Mouse (Mus musculus) limb, embryonic 12.5 days (tissue): Measurements from ENCODE around the gene Mtrf1l. TPM values are rescaled to one million over a fixed set of nuclear protein-coding genes. Genes with fewer than 3 reads are reported as not detected.
A peak's percentile ranks its signal among the peaks of the same experiment; 100 is the strongest.

Experiments used
- ATAC-seq: fragments of 200-750 bp; cut with Nextera tagmentation; 2 replicates; pipeline ENCODE4 v1.8.0; 2017; ENCODE audit warnings: low read depth, moderate TSS enrichment; ENCODE audit not compliant: insufficient number of reproducible peaks, insufficient read depth, low FRiP score, low TSS enrichment
- H3K27ac ChIP-seq: fragments of 300-500 bp; sonication (generic); 2 replicates; pipeline ENCODE4 v1.5.1; 2016; ENCODE audit warnings: mild to moderate bottlenecking, moderate library complexity
- H3K27me3 ChIP-seq: fragments of 300-500 bp; sonication (generic); 2 replicates; pipeline ENCODE4 v1.6.1; 2016; ENCODE audit warnings: mild to moderate bottlenecking, moderate library complexity
- H3K36me3 ChIP-seq: fragments of 300-500 bp; sonication (generic); 2 replicates; pipeline ENCODE4 v1.6.1; 2016; ENCODE audit warnings: mild to moderate bottlenecking, moderate library complexity
- H3K4me1 ChIP-seq: fragments of 300-500 bp; sonication (generic); replicated peaks from 2 replicates; pipeline ENCODE4 v1.6.1; 2016
- H3K4me2 ChIP-seq: fragments of 300-500 bp; sonication (generic); 2 replicates; pipeline ENCODE4 v1.6.1; 2016; ENCODE audit warnings: mild to moderate bottlenecking, moderate library complexity
- H3K4me3 ChIP-seq: fragments of 300-500 bp; sonication (generic); replicated peaks from 2 replicates; pipeline ENCODE4 v1.5.1; 2016; ENCODE audit warnings: mild to moderate bottlenecking
- H3K9ac ChIP-seq: fragments of 300-500 bp; sonication (generic); replicated peaks from 2 replicates; pipeline ENCODE4 v1.6.1; 2016; ENCODE audit warnings: mild to moderate bottlenecking, moderate library complexity
- H3K9me3 ChIP-seq: fragments of 300-500 bp; sonication (generic); 2 replicates; pipeline ENCODE4 v1.6.1; 2016; ENCODE audit warnings: mild to moderate bottlenecking, moderate library complexity
- WGBS: fragments of 180-500 bp; shearing (Covaris S2); methylation state at CpG from one replicate; pipeline ENCODE4 v1.1.7; 2016; 5-methylcytosine and 5-hydroxymethylcytosine counted together
- polyA plus RNA-seq: library from polyadenylated mRNA; unstranded; fragments of >200 nt; fragmentation: Nextera tagmentation; extraction: Ambion mirVana; gene quantifications from 2 replicates; pipeline ENCODE4 v1.2.1, GENCODE M21; 2016

Mtrf1l gene
- polyA plus RNA-seq, 1 experiment from 2014 or later: 18.7 TPM

- Histone ChIP-seq H3K4me1 (peaks cover 21% of the 10 kb centered on the region), H3K27ac (peak overlapping the region; percentile 94), H3K36me3 (peaks cover 33% of the 10 kb centered on the region), H3K27me3 (no peaks in the 10 kb centered on the region), H3K9me3 (no peaks in the 10 kb centered on the region), H3K4me2 (peak overlapping the region; percentile 90), H3K9ac (peak overlapping the region; percentile 75), H3K4me3 (peak overlapping the region; percentile 80)
- peak; percentile 48 for ATAC-seq
- WGBS: under 1% methylated on average over 23 of the region's 24 CpGs
Measured at GRCm38 (mm10) chr10:5804691-5805156, 19.0 kb downstream of the Mtrf1l start.

DNA sequence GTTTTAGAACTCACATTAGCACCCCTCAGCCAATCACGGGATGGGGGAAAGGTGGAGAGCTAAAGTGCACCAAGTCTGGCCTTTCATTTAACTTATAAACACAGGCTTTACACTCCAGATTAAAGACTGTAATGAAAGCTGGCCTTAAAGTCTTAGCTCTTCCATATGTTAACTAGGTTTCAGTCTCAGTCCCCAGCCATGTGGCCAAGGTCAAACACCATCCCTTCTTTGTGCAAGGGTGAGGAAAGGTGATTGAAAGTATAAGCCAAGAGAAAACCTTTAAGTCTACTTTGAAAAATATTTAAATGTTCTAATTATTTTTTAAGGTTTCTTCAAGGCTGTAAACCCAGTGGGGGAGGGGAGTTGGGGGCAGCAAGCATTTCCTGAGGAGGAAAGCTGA is 20.0 kb downstream of the Mtrf1l start:
- H3K4me3 ChIP-seq: peak overlapping the region; percentile 80
- no peak overlapping the region for H3K27ac ChIP-seq
- peaks cover 37% of the 10 kb centered on the region for H3K36me3 ChIP-seq
- no peaks in the 10 kb centered on the region for H3K27me3 ChIP-seq
- no peak for ATAC-seq
- peak overlapping the region; percentile 54 for H3K9ac ChIP-seq
- H3K4me2 ChIP-seq: peak overlapping the region; percentile 90
- WGBS: 0% methylated on average over 1 of the region's 1 CpGs
- peaks cover 21% of the 10 kb centered on the region for H3K4me1 ChIP-seq
- no peaks in the 10 kb centered on the region for H3K9me3 ChIP-seq

GRCm38 (mm10) chr10:5802866-5803265 is 20.8 kb downstream of the Mtrf1l start:
- Histone ChIP-seq H3K27ac (no peak overlapping the region), H3K4me1 (peaks cover 21% of the 10 kb centered on the region), H3K27me3 (no peaks in the 10 kb centered on the region), H3K36me3 (peaks cover 46% of the 10 kb centered on the region), H3K4me2 (peak overlapping the region; percentile 90), H3K9me3 (no peaks in the 10 kb centered on the region), H3K9ac (peak overlapping the region; percentile 54), H3K4me3 (peak overlapping the region; percentile 80)
- WGBS: 35% methylated on average over 6 of the region's 6 CpGs
- no peak for ATAC-seq

DNA sequence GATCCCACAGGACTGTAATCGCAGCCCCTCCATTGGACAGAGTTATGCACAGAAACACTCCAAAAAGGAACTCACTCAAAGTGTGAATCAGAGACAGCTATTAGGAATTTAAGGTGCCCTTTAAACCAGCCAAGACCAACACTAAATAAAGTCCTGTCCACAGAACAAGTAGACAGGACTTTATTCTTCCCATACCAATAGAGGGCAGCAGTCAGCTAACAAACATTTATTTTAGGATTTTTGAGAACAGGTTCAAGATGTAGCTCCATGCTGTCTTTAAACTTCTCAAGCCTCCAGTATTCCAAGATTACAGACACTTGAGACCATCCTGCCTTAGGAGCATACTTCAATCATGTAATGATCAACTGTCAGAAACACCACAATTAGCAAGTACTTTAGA is 23.2 kb downstream of the Mtrf1l start:
- Histone ChIP-seq H3K4me3 (no peak overlapping the region), H3K9me3 (no peaks in the 10 kb centered on the region), H3K27me3 (no peaks in the 10 kb centered on the region), H3K27ac (no peak overlapping the region), H3K36me3 (peaks cover 47% of the 10 kb centered on the region), H3K9ac (no peak overlapping the region), H3K4me1 (peaks cover 21% of the 10 kb centered on the region), H3K4me2 (no peak overlapping the region)
- ATAC-seq: no peak
- 94% methylated on average over 1 of the region's 1 CpGs for WGBS

DNA sequence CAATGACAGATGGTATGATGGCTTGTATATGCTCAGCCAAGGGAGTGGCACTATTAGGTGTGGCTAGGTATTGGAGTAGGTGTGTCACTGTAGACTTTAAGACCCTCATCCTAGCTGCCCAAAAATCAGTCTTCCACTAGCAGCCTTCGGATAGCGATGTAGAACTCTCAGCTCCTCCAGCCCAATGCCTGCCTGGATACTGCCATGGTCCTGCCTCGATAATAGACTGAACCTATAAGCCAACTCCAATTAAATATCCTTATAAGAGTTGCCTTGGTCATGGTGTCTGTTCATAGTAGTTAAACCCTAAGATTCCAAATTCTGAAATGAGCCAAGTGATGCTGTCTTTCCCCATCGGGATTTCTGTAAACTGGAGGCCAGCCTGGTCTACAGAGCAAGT is 25.6 kb downstream of the Mtrf1l start:
- no peak overlapping the region for H3K27ac ChIP-seq
- no peak overlapping the region for H3K9ac ChIP-seq
- H3K9me3 ChIP-seq: no peaks in the 10 kb centered on the region
- H3K4me1 ChIP-seq: peaks cover 13% of the 10 kb centered on the region
- H3K4me2 ChIP-seq: no peak overlapping the region
- 81% methylated on average over 4 of the region's 4 CpGs for WGBS
- H3K36me3 ChIP-seq: peaks cover 47% of the 10 kb centered on the region
- H3K27me3 ChIP-seq: no peaks in the 10 kb centered on the region
- H3K4me3 ChIP-seq: no peak overlapping the region
- no peak for ATAC-seq

DNA sequence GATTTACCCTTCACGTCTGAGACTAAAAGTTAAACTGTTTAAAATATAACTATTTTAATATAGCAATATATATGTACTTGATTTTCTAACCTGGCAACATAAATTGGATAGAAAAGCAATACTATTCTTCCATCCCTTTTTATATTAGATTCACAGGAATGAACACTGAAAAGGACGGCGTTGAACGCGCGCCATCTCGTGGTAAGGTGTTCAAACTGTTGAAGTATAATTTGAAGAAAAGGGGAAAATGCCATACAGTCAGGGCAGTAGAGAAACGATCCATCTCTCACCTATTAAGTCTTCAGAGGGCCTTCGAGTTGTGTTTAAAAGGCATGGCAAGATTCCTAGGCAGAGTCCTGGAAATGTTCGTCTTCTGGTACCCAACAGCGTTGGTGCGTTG is 33.1 kb downstream of the Mtrf1l start:
- no peaks in the 10 kb centered on the region for H3K9me3 ChIP-seq
- H3K27ac ChIP-seq: no peak overlapping the region
- WGBS: 18% methylated on average over 12 of the region's 12 CpGs
- no peak overlapping the region for H3K4me2 ChIP-seq
- no peaks in the 10 kb centered on the region for H3K4me1 ChIP-seq
- H3K9ac ChIP-seq: no peak overlapping the region
- H3K36me3 ChIP-seq: no peaks in the 10 kb centered on the region
- no peak for ATAC-seq
- no peak overlapping the region for H3K4me3 ChIP-seq
- H3K27me3 ChIP-seq: peaks cover 3% of the 10 kb centered on the region; the same call in 1 of the 2 replicates

DNA sequence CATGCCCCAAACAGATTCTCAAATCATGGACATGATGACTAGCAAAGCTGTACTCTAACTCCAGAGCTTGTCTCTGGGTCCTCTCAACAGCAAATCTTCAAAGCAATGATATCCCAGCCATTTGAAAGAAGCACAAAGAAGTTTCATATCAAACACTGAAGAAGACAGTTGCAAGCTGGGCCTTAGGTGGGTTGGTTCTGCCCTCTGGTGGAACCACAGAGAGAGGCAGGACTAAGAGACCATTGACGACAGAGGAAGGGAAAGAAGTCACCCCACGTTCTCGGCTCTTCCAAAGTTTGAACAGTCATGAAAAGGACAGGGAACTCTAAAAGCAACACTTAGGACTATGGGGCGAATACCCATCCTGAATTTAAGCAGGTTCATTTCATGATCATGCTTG is 36.8 kb downstream of the Mtrf1l start:
- ATAC-seq: no peak
- no peak overlapping the region for H3K27ac ChIP-seq
- H3K4me2 ChIP-seq: no peak overlapping the region
- no peak overlapping the region for H3K9ac ChIP-seq
- H3K36me3 ChIP-seq: no peaks in the 10 kb centered on the region
- H3K9me3 ChIP-seq: no peaks in the 10 kb centered on the region
- peaks cover 3% of the 10 kb centered on the region; the same call in 1 of the 2 replicates for H3K27me3 ChIP-seq
- H3K4me3 ChIP-seq: no peak overlapping the region
- no peaks in the 10 kb centered on the region for H3K4me1 ChIP-seq
- WGBS: 30% methylated on average over 4 of the region's 4 CpGs

Other genes starting within 250 kb of the Mtrf1l start
- 3.1 and 3.5 TPM in 2 replicates for gene Myct1, start 230.1 kb downstream of the Mtrf1l start, polyA plus RNA-seq
- not detected in 2 replicates for gene Vip, start 184.7 kb downstream of the Mtrf1l start, polyA plus RNA-seq
- 93.6 and 99.5 TPM in 2 replicates for gene Fbxo5, start 18.3 kb downstream of the Mtrf1l start, polyA plus RNA-seq
- gene Rgs17, start 98.5 kb upstream of the Mtrf1l start, polyA plus RNA-seq: 0.70 and 0.92 TPM in 2 replicates